Mouse (Mus musculus): ENCODE measurements at regions not wholly inside any gene's neighbourhood (a gene's known extent, or its start where the extent isn't known, plus 50 kb on each side); places are given as distances from the start of the nearest gene placed in this dataset.
"Not testable (repeated sequence)": the region's sequence is repeated elsewhere in the genome, so short reads cannot be mapped to it uniquely, and the experiment has no call there.

GRCm38 (mm10) chr13:26217299-26217698, 552.7 kb downstream of the Hdgfl1 start:
- DNase-seq: no peak

GRCm38 (mm10) chr13:26216579-26216978, 553.4 kb downstream of the Hdgfl1 start:
- no peak for DNase-seq

GRCm38 (mm10) chr13:26205532-26206105, 564.3 kb downstream of the Hdgfl1 start:
- DNase-seq: no peak

GRCm38 (mm10) chr13:26194646-26195045, 575.3 kb downstream of the Hdgfl1 start:
- DNase-seq: no peak

GRCm38 (mm10) chr13:26183879-26184278, 586.1 kb downstream of the Hdgfl1 start:
- no peak for DNase-seq

- no peak for DNase-seq
These were observed 598.0 kb downstream of the Hdgfl1 start for GRCm38 (mm10) chr13:26171891-26172482.

- DNase-seq: no peak
These were observed 600.3 kb downstream of the Hdgfl1 start for GRCm38 (mm10) chr13:26169641-26170040.

- DNase-seq: no peak
These were observed 611.3 kb downstream of the Hdgfl1 start for GRCm38 (mm10) chr13:26158703-26159102.

- DNase-seq: no peak
These were observed 615.1 kb downstream of the Hdgfl1 start for GRCm38 (mm10) chr13:26154701-26155471.

- DNase-seq: no peak
These were observed 615.7 kb downstream of the Hdgfl1 start for GRCm38 (mm10) chr13:26154251-26154650.

GRCm38 (mm10) chr13:26153093-26153492, 616.9 kb downstream of the Hdgfl1 start:
- DNase-seq: no peak

GRCm38 (mm10) chr13:26150426-26150825, 619.5 kb downstream of the Hdgfl1 start:
- no peak for DNase-seq

- no peak for DNase-seq
These were observed 627.2 kb downstream of the Hdgfl1 start for GRCm38 (mm10) chr13:26142811-26143210.

- DNase-seq: no peak
These were observed 650.6 kb downstream of the Hdgfl1 start for GRCm38 (mm10) chr13:26119363-26119762.

GRCm38 (mm10) chr13:26114136-26114535, 655.8 kb downstream of the Hdgfl1 start:
- no peak for DNase-seq

- not testable (repeated sequence) for DNase-seq
These were observed 656.2 kb downstream of the Hdgfl1 start for GRCm38 (mm10) chr13:26113723-26114122.

- no peak for DNase-seq
These were observed 657.4 kb downstream of the Hdgfl1 start for GRCm38 (mm10) chr13:26112579-26112978.

GRCm38 (mm10) chr13:26109013-26109412, 661.0 kb downstream of the Hdgfl1 start:
- no peak for DNase-seq

- DNase-seq: no peak
These were observed 681.2 kb downstream of the Hdgfl1 start for GRCm38 (mm10) chr13:26088727-26089126.

- no peak for DNase-seq
These were observed 689.2 kb downstream of the Hdgfl1 start for GRCm38 (mm10) chr13:26080814-26081213.

- no peak for DNase-seq
These were observed 689.7 kb downstream of the Hdgfl1 start for GRCm38 (mm10) chr13:26080302-26080701.

- DNase-seq: no peak
These were observed 690.6 kb downstream of the Hdgfl1 start for GRCm38 (mm10) chr13:26079362-26079761.

GRCm38 (mm10) chr13:26061322-26061721, 708.6 kb downstream of the Hdgfl1 start:
- DNase-seq: no peak

GRCm38 (mm10) chr13:26037699-26038098, 732.3 kb downstream of the Hdgfl1 start:
- DNase-seq: no peak
